Mouse (Mus musculus) cortical plate, adult 2 months (tissue): ENCODE data around the gene Cptp. TPM values are rescaled to one million over a fixed set of nuclear protein-coding genes. Genes with fewer than 3 reads are reported as not detected.
A peak's percentile ranks its signal among the peaks of the same experiment; 100 is the strongest.

Source experiments
- H3K27ac ChIP-seq: fragments of 200-500 bp; 2 replicates; pipeline ENCODE4 v1.5.1; 2012; ENCODE audit warnings: low read length, control low read depth, inconsistent platforms; ENCODE audit not compliant: insufficient read depth
- H3K4me1 ChIP-seq: fragments of 200-500 bp; 2 replicates; pipeline ENCODE4 v1.6.1; 2011; ENCODE audit warnings: low read length; ENCODE audit not compliant: control insufficient read depth, insufficient read depth
- H3K4me3 ChIP-seq: fragments of 200-500 bp; 2 replicates; pipeline ENCODE4 v1.5.1; 2011; ENCODE audit warnings: mild to moderate bottlenecking, low read length, control low read depth; ENCODE audit not compliant: insufficient read depth
- CTCF ChIP-seq: fragments of 200-500 bp; IDR thresholded peaks from 2 replicates; pipeline ENCODE4 v1.5.1; 2011; ENCODE audit warnings: mild to moderate bottlenecking, control low read depth, low read length; ENCODE audit not compliant: insufficient read depth; ENCODE audit errors: extremely low read depth
- POLR2A ChIP-seq: fragments of 200-500 bp; IDR thresholded peaks from 2 replicates; pipeline ENCODE4 v1.6.1; 2011; ENCODE audit warnings: mild to moderate bottlenecking, low read length, control low read depth; ENCODE audit not compliant: insufficient read depth; ENCODE audit errors: extremely low read depth
- polyA plus RNA-seq: library from polyadenylated mRNA; depleted of rRNA; stranded (reverse); fragments of >200 nt; gene quantifications from 2 replicates; pipeline ENCODE4 v1.2.3, GENCODE M21; 2012; rRNA removed

Gene Cptp
- polyA plus RNA-seq = 19.7 and 21.9 TPM in 2 replicates

DNA sequence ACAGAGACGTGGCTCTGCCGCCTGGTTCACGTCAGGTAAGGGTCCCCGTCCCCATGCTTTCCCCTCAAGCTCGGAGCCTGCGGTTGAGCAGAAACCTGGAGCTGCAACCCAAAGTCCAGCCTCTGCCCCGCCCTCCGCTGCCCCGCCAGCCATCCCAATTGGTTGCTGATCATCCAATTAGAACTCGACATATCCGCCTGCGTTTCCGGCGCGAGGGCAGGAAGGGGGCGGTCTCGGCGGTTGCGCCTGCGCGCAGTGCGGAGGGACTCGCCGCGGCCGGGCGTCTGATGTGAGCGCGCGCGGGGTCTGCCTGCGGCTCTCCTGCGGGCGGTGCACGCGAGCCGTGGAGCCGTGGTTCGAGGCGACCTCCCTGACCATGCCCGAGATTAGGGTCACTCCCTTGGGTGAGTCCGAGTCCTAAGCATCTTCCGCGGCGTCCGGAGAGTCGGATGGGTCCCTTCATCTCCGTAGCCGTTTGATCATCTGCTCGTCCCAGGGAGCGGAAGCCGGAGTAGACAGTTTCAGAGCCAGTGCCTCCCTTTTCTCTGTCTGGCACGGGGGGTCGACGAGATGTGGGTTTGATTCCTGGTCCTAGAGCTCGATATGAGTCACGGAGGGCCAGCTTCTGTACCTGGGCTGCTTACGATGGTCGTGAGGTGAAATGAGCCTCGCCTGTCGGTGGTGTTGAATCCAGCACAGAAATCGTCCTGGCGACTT, at the start of gene Cptp, which contains the start of gene Ints11:
Gene Cptp, minus strand, starts transcription at position 124 of the 717 bp plus-strand sequence.
Gene Ints11, plus strand, starts transcription at position 230 of the 717 bp plus-strand sequence.
- peak; percentile 72 for TF ChIP-seq POLR2A
- no peak for TF ChIP-seq CTCF
- no peak within 1 kb of the TSS for H3K27ac ChIP-seq
- H3K4me3 ChIP-seq = peak within 1 kb of the TSS; percentile 96
- H3K4me1 ChIP-seq = peaks cover 2% of the 10 kb centered on the region; the same call in 1 of the 2 replicates

GRCm38 (mm10) chr4:155908751-155909150, 39.5 kb upstream of the Cptp start:
- no peaks in the 10 kb centered on the region for H3K4me1 ChIP-seq
- TF ChIP-seq POLR2A = no peak
- TF ChIP-seq CTCF = no peak
- no peak overlapping the region for H3K4me3 ChIP-seq
- no peak overlapping the region for H3K27ac ChIP-seq

DNA sequence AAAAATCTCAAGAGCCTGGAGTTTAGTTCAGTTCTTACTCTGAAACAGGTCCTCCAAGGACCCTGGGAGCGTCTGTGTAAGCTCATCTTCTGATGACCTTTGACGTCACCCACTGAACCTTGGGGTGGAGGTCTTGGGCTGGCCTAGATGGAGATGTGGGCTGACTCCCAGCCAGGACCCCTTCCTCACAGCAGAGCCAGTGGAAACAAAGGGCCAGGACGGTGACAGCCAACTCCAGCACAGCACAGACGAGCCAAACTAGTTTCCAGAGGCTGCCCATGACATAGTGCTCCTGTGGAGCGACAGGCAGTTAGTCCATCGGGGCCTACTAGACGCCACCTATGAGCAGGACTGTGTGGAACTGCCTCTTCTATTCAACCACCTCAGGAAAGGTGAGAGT, 39.0 kb upstream of the Cptp start:
- no peak overlapping the region for H3K27ac ChIP-seq
- no peaks in the 10 kb centered on the region for H3K4me1 ChIP-seq
- H3K4me3 ChIP-seq = no peak overlapping the region
- TF ChIP-seq CTCF = no peak
- no peak for TF ChIP-seq POLR2A

- no peak for TF ChIP-seq CTCF
- no peak for TF ChIP-seq POLR2A
- Histone ChIP-seq H3K4me1 (no peaks in the 10 kb centered on the region), H3K27ac (no peak overlapping the region), H3K4me3 (no peak overlapping the region)
Observed at GRCm38 (mm10) chr4:155907003-155907402, 37.8 kb upstream of the Cptp start.

- TF ChIP-seq CTCF = no peak
- H3K4me3 ChIP-seq = no peak overlapping the region
- H3K27ac ChIP-seq = no peak overlapping the region
Observed at GRCm38 (mm10) chr4:155906125-155906524, 36.9 kb upstream of the Cptp start.

DNA sequence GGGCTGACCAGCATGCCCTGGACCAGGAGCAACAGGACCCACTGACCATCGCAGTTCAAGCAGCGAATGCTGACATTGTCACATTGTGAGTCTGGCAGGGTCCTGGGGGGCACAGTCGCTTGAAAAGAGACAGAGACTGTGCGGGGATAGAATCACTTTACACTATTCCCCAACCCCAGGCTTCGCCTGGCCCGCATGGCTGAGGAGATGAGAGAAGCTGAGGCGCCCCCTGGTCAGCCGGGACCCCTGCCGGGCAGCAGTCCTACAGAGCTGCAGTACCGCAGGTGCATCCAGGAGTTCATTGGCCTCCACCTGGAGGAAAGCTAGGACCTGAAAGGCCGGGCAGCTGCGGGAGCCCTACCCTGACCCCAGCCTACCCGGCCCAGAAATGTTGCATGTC, 36.4 kb upstream of the Cptp start:
- no peaks in the 10 kb centered on the region for H3K4me1 ChIP-seq
- H3K4me3 ChIP-seq = no peak overlapping the region
- no peak overlapping the region for H3K27ac ChIP-seq
- TF ChIP-seq CTCF = no peak
- TF ChIP-seq POLR2A = no peak

More at GRCm38 (mm10) chr4:155906125-155906524, 36.9 kb upstream of the Cptp start:
- no peaks in the 10 kb centered on the region for H3K4me1 ChIP-seq

DNA sequence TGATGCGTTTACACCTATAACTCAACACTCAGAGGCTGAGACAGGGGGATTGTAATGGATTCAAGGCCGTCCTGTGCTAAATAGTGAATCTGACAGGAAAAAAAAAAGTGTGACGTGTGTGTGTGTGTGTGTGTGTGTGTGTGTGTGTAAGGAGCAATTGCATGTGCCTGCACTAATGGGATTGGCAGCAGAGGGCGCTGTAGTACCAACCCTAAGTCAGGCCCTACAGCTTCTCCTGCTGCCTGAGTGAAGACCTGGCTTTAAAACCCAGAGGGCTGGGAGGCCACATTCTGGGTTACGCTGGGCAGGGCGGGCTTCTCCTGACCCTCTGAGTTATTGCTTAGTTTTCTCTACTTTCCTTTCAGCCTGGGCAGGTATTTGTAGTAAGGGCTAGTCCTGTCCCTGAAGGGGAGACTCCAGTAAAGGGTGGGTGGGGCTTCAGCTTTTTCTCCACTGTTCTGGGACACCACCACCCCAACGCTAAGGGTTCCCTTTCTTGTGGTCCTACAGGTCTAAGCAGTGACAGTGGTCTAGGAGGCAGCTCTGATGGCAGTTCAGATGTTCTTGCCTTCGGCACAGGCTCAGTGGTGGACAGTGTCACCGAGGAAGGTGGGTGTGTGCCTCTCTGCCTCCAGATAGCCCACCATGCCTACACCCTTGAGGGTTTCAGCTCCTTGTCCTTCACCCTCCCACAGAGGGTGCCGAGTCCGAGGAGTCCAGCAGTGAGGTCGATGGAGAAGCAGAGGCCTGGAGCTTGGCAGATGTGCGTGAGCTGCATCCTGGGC, 35.3 kb upstream of the Cptp start:
- Histone ChIP-seq H3K27ac (no peak overlapping the region), H3K4me1 (no peaks in the 10 kb centered on the region), H3K4me3 (no peak overlapping the region)
- TF ChIP-seq POLR2A (no peak), CTCF (peak; percentile 33)

GRCm38 (mm10) chr4:155903246-155903645, 34.0 kb upstream of the Cptp start:
- Histone ChIP-seq H3K4me3 (no peak overlapping the region), H3K27ac (no peak overlapping the region), H3K4me1 (no peaks in the 10 kb centered on the region)
- TF ChIP-seq POLR2A (no peak), CTCF (no peak)

DNA sequence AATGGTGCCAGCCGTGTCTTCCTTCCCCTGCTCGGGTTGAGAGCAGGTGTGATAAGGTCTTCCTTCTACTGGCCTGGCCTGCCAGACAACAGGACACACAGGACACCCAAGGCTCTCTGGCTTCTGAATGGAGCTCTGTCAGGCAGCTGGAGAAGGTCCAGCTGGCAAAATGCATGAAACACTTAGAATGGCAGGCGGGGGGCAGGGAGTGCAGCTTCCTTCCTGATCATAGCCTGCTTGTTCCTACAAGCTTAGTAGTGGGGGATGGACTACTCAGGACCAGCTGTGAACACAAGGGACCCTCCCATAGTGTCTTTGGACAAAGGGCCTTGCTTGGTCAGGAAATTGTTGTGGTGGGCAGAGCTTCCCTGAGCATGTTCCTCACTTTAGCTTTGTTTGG, 32.0 kb upstream of the Cptp start:
- Histone ChIP-seq H3K27ac (no peak overlapping the region), H3K4me3 (no peak overlapping the region), H3K4me1 (no peaks in the 10 kb centered on the region)
- TF ChIP-seq POLR2A = no peak
- TF ChIP-seq CTCF = no peak

- Histone ChIP-seq H3K27ac (no peak overlapping the region), H3K4me1 (peaks cover 2% of the 10 kb centered on the region; the same call in 1 of the 2 replicates), H3K4me3 (no peak overlapping the region)
- TF ChIP-seq POLR2A (no peak), CTCF (no peak)
Observed at GRCm38 (mm10) chr4:155899355-155899754, 30.1 kb upstream of the Cptp start.
